Mouse (Mus musculus): ENCODE data around the gene Abcg8. TPM values are rescaled to one million over a fixed set of nuclear protein-coding genes. Genes with fewer than 3 reads are reported as not detected.

Abcg8 gene
- 109 and 272 TPM in 2 replicates for polyA plus RNA-seq (2012; rRNA removed; ENCODE audit: low replicate concordance)

GRCm38 (mm10) chr17:84675951-84676366 lies at the start of gene Abcg8:
TSS of gene Abcg8 (plus strand) at chr17:84676302.

GRCm38 (mm10) chr17:84682734-84683717 lies 6.9 kb downstream of the Abcg8 start, which contains the start of gene Abcg5:
TSS of gene Abcg5 (minus strand) at chr17:84683011.

Other genes starting within 250 kb of the Abcg8 start
- 0.96 and 3.8 TPM in 2 replicates for gene Thada, start 210.1 kb upstream of the Abcg8 start, polyA plus RNA-seq (2012; rRNA removed; ENCODE audit: low replicate concordance)
- 0.87 and 2.6 TPM in 2 replicates for gene Plekhh2, start 164.4 kb upstream of the Abcg8 start, polyA plus RNA-seq (2012; rRNA removed; ENCODE audit: low replicate concordance)
- gene Dync2li1, start 49.8 kb upstream of the Abcg8 start, polyA plus RNA-seq (2012; rRNA removed; ENCODE audit: low replicate concordance) = 0.07 and 0.25 TPM in 2 replicates
- gene Abcg5, start 6.7 kb downstream of the Abcg8 start, polyA plus RNA-seq (2012; rRNA removed; ENCODE audit: low replicate concordance) = 150 and 303 TPM in 2 replicates
- 4.0 and 9.9 TPM in 2 replicates for gene Lrpprc, start 114.5 kb downstream of the Abcg8 start, polyA plus RNA-seq (2012; rRNA removed; ENCODE audit: low replicate concordance)